Mouse (Mus musculus): ENCODE measurements at regions not wholly inside any gene's neighbourhood (a gene's known extent, or its start where the extent isn't known, plus 50 kb on each side); places are given as distances from the start of the nearest gene placed in this dataset.

GRCm38 (mm10) chr2:171675411-171675810 is 367.9 kb downstream of the Cbln4 start:
- no peak for DNase-seq (ENCODE audit: low read depth, low spot score)

GRCm38 (mm10) chr2:171670945-171671547 is 372.2 kb downstream of the Cbln4 start:
- no peak for DNase-seq (ENCODE audit: low read depth, low spot score)

GRCm38 (mm10) chr2:171668791-171669645 is 374.2 kb downstream of the Cbln4 start:
- no peak for DNase-seq (ENCODE audit: low read depth, low spot score)

GRCm38 (mm10) chr2:171662571-171662970 is 380.7 kb downstream of the Cbln4 start:
- no peak for DNase-seq (ENCODE audit: low read depth, low spot score)

GRCm38 (mm10) chr2:171661896-171662511 is 381.3 kb downstream of the Cbln4 start:
- no peak for DNase-seq (ENCODE audit: low read depth, low spot score)

- DNase-seq (ENCODE audit: low read depth, low spot score) = no peak
These were observed 386.1 kb downstream of the Cbln4 start for GRCm38 (mm10) chr2:171657125-171657524.

GRCm38 (mm10) chr2:171641730-171642129 is 401.5 kb downstream of the Cbln4 start:
- DNase-seq (ENCODE audit: low read depth, low spot score) = no peak

GRCm38 (mm10) chr2:171640478-171640877 is 402.8 kb downstream of the Cbln4 start:
- no peak for DNase-seq (ENCODE audit: low read depth, low spot score)

- DNase-seq (ENCODE audit: low read depth, low spot score) = no peak
These were observed 404.3 kb downstream of the Cbln4 start for GRCm38 (mm10) chr2:171638931-171639330.

GRCm38 (mm10) chr2:171636837-171637236 is 406.4 kb downstream of the Cbln4 start:
- DNase-seq (ENCODE audit: low read depth, low spot score) = no peak

- DNase-seq (ENCODE audit: low read depth, low spot score) = peak; percentile 39
These were observed 409.7 kb downstream of the Cbln4 start for GRCm38 (mm10) chr2:171633355-171634097.

GRCm38 (mm10) chr2:171630101-171630715 is 413.1 kb downstream of the Cbln4 start:
- DNase-seq (ENCODE audit: low read depth, low spot score) = no peak

- DNase-seq (ENCODE audit: low read depth, low spot score) = no peak
These were observed 414.9 kb downstream of the Cbln4 start for GRCm38 (mm10) chr2:171628182-171628850.

GRCm38 (mm10) chr2:171620668-171621067 is 422.6 kb downstream of the Cbln4 start:
- DNase-seq (ENCODE audit: low read depth, low spot score) = no peak

- DNase-seq (ENCODE audit: low read depth, low spot score) = no peak
These were observed 423.0 kb downstream of the Cbln4 start for GRCm38 (mm10) chr2:171620253-171620652.

- no peak for DNase-seq (ENCODE audit: low read depth, low spot score)
These were observed 424.5 kb downstream of the Cbln4 start for GRCm38 (mm10) chr2:171618771-171619170.

- DNase-seq (ENCODE audit: low read depth, low spot score) = no peak
These were observed 424.9 kb downstream of the Cbln4 start for GRCm38 (mm10) chr2:171618333-171618732.

- DNase-seq (ENCODE audit: low read depth, low spot score) = no peak
These were observed 427.8 kb downstream of the Cbln4 start for GRCm38 (mm10) chr2:171615462-171615861.

GRCm38 (mm10) chr2:171605064-171605463 is 438.2 kb downstream of the Cbln4 start:
- no peak for DNase-seq (ENCODE audit: low read depth, low spot score)

- no peak for DNase-seq (ENCODE audit: low read depth, low spot score)
These were observed 448.0 kb downstream of the Cbln4 start for GRCm38 (mm10) chr2:171595240-171595639.

- DNase-seq (ENCODE audit: low read depth, low spot score) = no peak
These were observed 449.4 kb downstream of the Cbln4 start for GRCm38 (mm10) chr2:171593884-171594283.
